Mouse (Mus musculus): Measurements from ENCODE around the gene Acss3. TPM values are rescaled to one million over a fixed set of nuclear protein-coding genes. Genes with fewer than 3 reads are reported as not detected.
A peak's percentile ranks its signal among the peaks of the same experiment; 100 is the strongest.

Gene Acss3
- polyA plus RNA-seq, 2 experiments: 0.17 to 0.28 TPM

GRCm38 (mm10) chr10:106932571-106933073, 190.8 kb downstream of the Acss3 start:
- H3K4me2 ChIP-seq (ENCODE audit: low read depth): peak overlapping the region; percentile 26
- no peak for ATAC-seq (ENCODE audit: insufficient read depth)
- no peak overlapping the region for H3K9ac ChIP-seq (replicated peaks)
- no peaks in the 10 kb centered on the region for H3K9me3 ChIP-seq (ENCODE audit: control insufficient read depth, low read length)
- 23% methylated on average over 13 of the region's 13 CpGs for WGBS (ENCODE audit: insufficient replicate concordance)
- H3K27me3 ChIP-seq (ENCODE audit: control insufficient read depth, insufficient read depth, low read length): no peaks in the 10 kb centered on the region
- no peak for TF ChIP-seq EP300 (IDR thresholded peaks at IDR 0.05; ENCODE audit: low read depth)
- TF ChIP-seq CTCF (IDR thresholded peaks at IDR 0.05; ENCODE audit: low read depth): no peak; the same call in 1 of the 2 replicates
- no peak for DNase-seq (ENCODE audit: low read depth in 3 of 3, low spot score in 3 of 3)
- no peaks in the 10 kb centered on the region for H3K36me3 ChIP-seq (replicated peaks; ENCODE audit: control insufficient read depth, insufficient read depth, low read depth)
- H3K4me1 ChIP-seq (replicated peaks; ENCODE audit: control insufficient read depth in 2 of 2, insufficient read depth in 2 of 2, low read length in 1 of 2): no peaks in the 10 kb centered on the region
- H3K27ac ChIP-seq: no peak overlapping the region
- no peak overlapping the region for H3K4me3 ChIP-seq (ENCODE audit: insufficient read depth in 1 of 2, low read depth in 2 of 2, low read length in 2 of 2)

- no peak for ATAC-seq (ENCODE audit: insufficient read depth)
- Histone ChIP-seq H3K4me1 (replicated peaks; ENCODE audit: control insufficient read depth in 2 of 2, insufficient read depth in 2 of 2, low read length in 1 of 2) (no peaks in the 10 kb centered on the region), H3K36me3 (replicated peaks; ENCODE audit: control insufficient read depth, insufficient read depth, low read depth) (no peaks in the 10 kb centered on the region), H3K4me2 (ENCODE audit: low read depth) (no peak overlapping the region), H3K27me3 (ENCODE audit: control insufficient read depth, insufficient read depth, low read length) (no peaks in the 10 kb centered on the region), H3K9ac (replicated peaks) (no peak overlapping the region), H3K9me3 (ENCODE audit: control insufficient read depth, low read length) (no peaks in the 10 kb centered on the region), H3K27ac (no peak overlapping the region), H3K4me3 (ENCODE audit: insufficient read depth in 1 of 2, low read depth in 2 of 2, low read length in 2 of 2) (no peak overlapping the region)
- 63% methylated on average over 9 of the region's 9 CpGs for WGBS (ENCODE audit: insufficient replicate concordance)
- no peak for TF ChIP-seq EP300 (IDR thresholded peaks at IDR 0.05; ENCODE audit: low read depth)
- TF ChIP-seq CTCF (IDR thresholded peaks at IDR 0.05; ENCODE audit: low read depth): no peak
- DNase-seq (ENCODE audit: low read depth in 3 of 3, low spot score in 3 of 3): no peak
Measured at GRCm38 (mm10) chr10:106928576-106929332, 194.7 kb downstream of the Acss3 start.

GRCm38 (mm10) chr10:106924798-106925197, 198.7 kb downstream of the Acss3 start:
- ATAC-seq (ENCODE audit: insufficient read depth) (no peak), DNase-seq (ENCODE audit: low read depth in 3 of 3, low spot score in 3 of 3) (no peak)
- H3K36me3 ChIP-seq (replicated peaks; ENCODE audit: control insufficient read depth, insufficient read depth, low read depth): no peaks in the 10 kb centered on the region
- no peak overlapping the region for H3K4me2 ChIP-seq (ENCODE audit: low read depth)
- WGBS (ENCODE audit: insufficient replicate concordance): 58% methylated on average over 3 of the region's 3 CpGs
- H3K9me3 ChIP-seq (ENCODE audit: control insufficient read depth, low read length): no peaks in the 10 kb centered on the region
- no peak overlapping the region for H3K27ac ChIP-seq
- no peaks in the 10 kb centered on the region for H3K4me1 ChIP-seq (replicated peaks; ENCODE audit: control insufficient read depth in 2 of 2, insufficient read depth in 2 of 2, low read length in 1 of 2)
- TF ChIP-seq EP300 (IDR thresholded peaks at IDR 0.05; ENCODE audit: low read depth) (no peak), CTCF (IDR thresholded peaks at IDR 0.05; ENCODE audit: low read depth) (no peak)
- H3K4me3 ChIP-seq (ENCODE audit: insufficient read depth in 1 of 2, low read depth in 2 of 2, low read length in 2 of 2): no peak overlapping the region
- H3K27me3 ChIP-seq (ENCODE audit: control insufficient read depth, insufficient read depth, low read length): no peaks in the 10 kb centered on the region
- no peak overlapping the region for H3K9ac ChIP-seq (replicated peaks)

- no peak overlapping the region for H3K4me2 ChIP-seq (ENCODE audit: low read depth)
- H3K27me3 ChIP-seq (ENCODE audit: control insufficient read depth, insufficient read depth, low read length): no peaks in the 10 kb centered on the region
- no peaks in the 10 kb centered on the region for H3K4me1 ChIP-seq (replicated peaks; ENCODE audit: control insufficient read depth in 2 of 2, insufficient read depth in 2 of 2, low read length in 1 of 2)
- WGBS (ENCODE audit: insufficient replicate concordance): 66% methylated on average over 5 of the region's 5 CpGs
- DNase-seq (ENCODE audit: low read depth in 3 of 3, low spot score in 3 of 3) (no peak), ATAC-seq (ENCODE audit: insufficient read depth) (no peak)
- H3K9ac ChIP-seq (replicated peaks): no peak overlapping the region
- H3K36me3 ChIP-seq (replicated peaks; ENCODE audit: control insufficient read depth, insufficient read depth, low read depth): no peaks in the 10 kb centered on the region
- no peak for TF ChIP-seq CTCF (IDR thresholded peaks at IDR 0.05; ENCODE audit: low read depth)
- no peak for TF ChIP-seq EP300 (IDR thresholded peaks at IDR 0.05; ENCODE audit: low read depth)
- H3K27ac ChIP-seq: no peak overlapping the region
- H3K4me3 ChIP-seq (ENCODE audit: insufficient read depth in 1 of 2, low read depth in 2 of 2, low read length in 2 of 2): no peak overlapping the region
- no peaks in the 10 kb centered on the region for H3K9me3 ChIP-seq (ENCODE audit: control insufficient read depth, low read length)
Measured at GRCm38 (mm10) chr10:106924334-106924733, 199.1 kb downstream of the Acss3 start.

GRCm38 (mm10) chr10:106914822-106915221, 208.6 kb downstream of the Acss3 start:
- no peaks in the 10 kb centered on the region for H3K4me1 ChIP-seq (replicated peaks; ENCODE audit: control insufficient read depth in 2 of 2, insufficient read depth in 2 of 2, low read length in 1 of 2)
- TF ChIP-seq EP300 (IDR thresholded peaks at IDR 0.05; ENCODE audit: low read depth) (no peak), CTCF (IDR thresholded peaks at IDR 0.05; ENCODE audit: low read depth) (no peak)
- no peaks in the 10 kb centered on the region for H3K36me3 ChIP-seq (replicated peaks; ENCODE audit: control insufficient read depth, insufficient read depth, low read depth)
- H3K9ac ChIP-seq (replicated peaks): no peak overlapping the region
- no peaks in the 10 kb centered on the region for H3K9me3 ChIP-seq (ENCODE audit: control insufficient read depth, low read length)
- H3K4me3 ChIP-seq (ENCODE audit: insufficient read depth in 1 of 2, low read depth in 2 of 2, low read length in 2 of 2): no peak overlapping the region
- no peak for DNase-seq (ENCODE audit: low read depth in 3 of 3, low spot score in 3 of 3)
- no peak overlapping the region for H3K4me2 ChIP-seq (ENCODE audit: low read depth)
- H3K27ac ChIP-seq: no peak overlapping the region
- ATAC-seq (ENCODE audit: insufficient read depth): no peak
- no peaks in the 10 kb centered on the region for H3K27me3 ChIP-seq (ENCODE audit: control insufficient read depth, insufficient read depth, low read length)
